Mouse (Mus musculus): ENCODE results near the gene Spen.

- TF ChIP-seq CTCF (IDR thresholded peaks at IDR 0.05; ENCODE audit: insufficient read depth, low read length) (no peak), POLR2A (IDR thresholded peaks at IDR 0.05; ENCODE audit: borderline replicate concordance, extremely low read depth, low read depth, low read length) (no peak)
Observed at GRCm38 (mm10) chr4:141432666-141433065, 105.7 kb downstream of the Spen start.

Data from lung, adult 2 months (tissue).